In genomic region chr1:185605996-185606395, GRCm38 (mm10) we compare ENCODE assay signal across 19 mouse cellular contexts.
"Had no signal": no experiment of that assay in that cellular context is flagged by ENCODE, and none has a peak within 500 bp of the region (broad histone marks: within the 10 kb centered on the region; RNA-seq: fewer than 3 reads in every experiment).

No protein-coding gene starts in this region.

- H3K27me3 ChIP-seq: midbrain, embryonic 12.5 days; neural tube, embryonic 13.5 days; neural tube, embryonic 15.5 days had no signal

- H3K9ac ChIP-seq: lung, embryonic 14.5 days; midbrain, embryonic 12.5 days; neural tube, embryonic 13.5 days; neural tube, embryonic 15.5 days had no signal

- H3K36me3 ChIP-seq: midbrain, embryonic 10.5 days; midbrain, embryonic 12.5 days; neural tube, embryonic 13.5 days; neural tube, embryonic 15.5 days had no signal

- H3K4me3 ChIP-seq: midbrain, embryonic 10.5 days; midbrain, embryonic 12.5 days; myocyte; neural tube, embryonic 13.5 days; neural tube, embryonic 15.5 days had no signal

- H3K27ac ChIP-seq: midbrain, embryonic 10.5 days; midbrain, embryonic 12.5 days; neural tube, embryonic 13.5 days; neural tube, embryonic 15.5 days had no signal

- H3K4me1 ChIP-seq: midbrain, embryonic 10.5 days; midbrain, embryonic 12.5 days; neural tube, embryonic 13.5 days; neural tube, embryonic 15.5 days had no signal

- DNase-seq: lung, adult 18-20 months; lung, embryonic 14.5 days; lung, postnatal 10 days; lung, postnatal 4 days; midbrain, embryonic 14.5 days; retina, postnatal 1 day; right cerebral cortex, adult 18-20 months; right cerebral cortex, postnatal 25 days; right cerebral cortex, postnatal 4 days; spleen, adult 18-20 months; thymus, adult 18-20 months; thymus, postnatal 14 days; thymus, postnatal 36 days had no signal

- H3K9me3 ChIP-seq: midbrain, embryonic 10.5 days; midbrain, embryonic 12.5 days; neural tube, embryonic 13.5 days; neural tube, embryonic 15.5 days had no signal

- ATAC-seq: midbrain, embryonic 16.5 days had no signal

- H3K4me2 ChIP-seq: lung, embryonic 14.5 days; midbrain, embryonic 12.5 days; neural tube, embryonic 13.5 days; neural tube, embryonic 15.5 days had no signal
